27 mouse cellular contexts compared by ENCODE assay signal in the genomic region with DNA sequence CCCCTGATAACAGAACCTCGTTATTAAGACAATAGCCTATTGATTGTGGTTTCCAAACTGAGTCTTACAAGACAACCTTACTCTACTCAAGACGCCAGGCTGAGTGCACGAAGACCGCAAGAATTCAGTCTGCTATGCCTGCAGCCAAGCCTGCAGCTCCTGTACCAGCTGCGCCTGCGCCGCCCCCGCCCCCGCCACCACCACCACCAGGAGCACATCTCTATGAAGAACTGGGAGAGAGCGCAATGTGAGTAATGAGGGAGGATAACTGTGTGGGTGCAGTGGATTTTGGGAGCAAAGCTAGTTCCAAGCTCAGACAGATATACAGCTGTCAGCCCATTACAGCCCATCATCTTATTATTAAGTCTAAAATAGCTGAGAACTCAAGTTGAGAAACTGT.
A peak's percentile ranks its signal among the peaks of the same experiment; 100 is the strongest.
DNase-seq lines count a peak whose midpoint lies in the region; ATAC-seq and TF ChIP-seq lines count a peak whose summit lies in the region.
"Had no signal": no experiment of that assay in that cellular context is flagged by ENCODE, and none has a peak within 500 bp of the region (broad histone marks: within the 10 kb centered on the region; RNA-seq: fewer than 3 reads in every experiment).

No protein-coding gene starts in this region.

- no peak for ATAC-seq in erythroblast, adult 5-6 weeks (replicated peaks; ENCODE audit: low FRiP score, poor library complexity, severe bottlenecking)
- ATAC-seq: forebrain, embryonic 15.5 days; inflammation-experienced regulatory T-cells, adult 6 months; midbrain, embryonic 15.5 days had no signal

- intact Hi-C loops in left cerebral cortex, postnatal 10 days (cut with DNase I) = loop anchor here (10.0 kb wide), 1 partner anchor 1522 kb away; no protein-coding TSS in a partner anchor

- peak overlapping the region; percentile 51 for H3K4me2 ChIP-seq in myocyte (ENCODE audit: low read depth)
- H3K4me2 ChIP-seq: forebrain, embryonic 15.5 days; hindbrain, embryonic 15.5 days; limb, embryonic 12.5 days; liver, embryonic 15.5 days; lung, embryonic 14.5 days; midbrain, embryonic 15.5 days; neural tube, embryonic 12.5 days had no signal

- no peaks in the 10 kb centered on the region for H3K27me3 ChIP-seq in myocyte (ENCODE audit: control insufficient read depth, insufficient read depth, insufficient read length)
- H3K27me3 ChIP-seq: forebrain, embryonic 15.5 days; hindbrain, embryonic 15.5 days; limb, embryonic 12.5 days; liver, embryonic 15.5 days; midbrain, embryonic 15.5 days; neural tube, embryonic 12.5 days had no signal

- H3K4me3 ChIP-seq in myocyte = no peak overlapping the region
- H3K4me3 ChIP-seq: forebrain, embryonic 15.5 days; hindbrain, embryonic 10.5 days; hindbrain, embryonic 15.5 days; limb, embryonic 12.5 days; liver, embryonic 15.5 days; midbrain, embryonic 15.5 days; neural tube, embryonic 12.5 days had no signal

- peak; percentile 5 to 40 for DNase-seq in frontal cortex, adult 2 months (ENCODE audit: extremely low spot score in 1 of 2, low spot score in 1 of 2)
- no peak for DNase-seq in frontal cortex, postnatal 14 days (ENCODE audit: low spot score in 2 of 2)
- peak; percentile 5 to 20 for DNase-seq in left cerebral cortex, adult 9 months (ENCODE audit: low spot score in 2 of 2)
- DNase-seq in left cerebral cortex, postnatal 10 days (ENCODE audit: extremely low spot score in 1 of 2, low spot score in 2 of 2) = no peak
- peak; percentile 79 for DNase-seq in brain, adult 2 months (ENCODE audit: low read depth, low spot score)
- DNase-seq: adrenal gland, postnatal 25 days; cerebellum, adult 2 months; cerebellum, postnatal 14 days; gastrocnemius, postnatal 14 days; heart, postnatal 14 days; kidney, adult 11 months; kidney, postnatal 14 days; lung, postnatal 14 days; right cerebral cortex, postnatal 14 days; thymus, adult 18-20 months; thymus, postnatal 36 days had no signal

- H3ac ChIP-seq in myocyte (ENCODE audit: control insufficient read depth, insufficient read length) = no peak overlapping the region

- no peaks in the 10 kb centered on the region for H3K79me2 ChIP-seq in myocyte (ENCODE audit: control insufficient read depth, insufficient read depth)

- TF ChIP-seq POLR2A in myocyte (IDR thresholded peaks at IDR 0.05; ENCODE audit: insufficient read length, low read depth) = no peak

- no peaks in the 10 kb centered on the region for H3K36me3 ChIP-seq in myocyte (ENCODE audit: control insufficient read depth, insufficient read depth)
- H3K36me3 ChIP-seq: forebrain, embryonic 15.5 days; hindbrain, embryonic 10.5 days; hindbrain, embryonic 15.5 days; limb, embryonic 12.5 days; liver, embryonic 15.5 days; midbrain, embryonic 15.5 days; neural tube, embryonic 12.5 days had no signal

TF ChIP-seq in myocyte, 11 proteins besides CTCF, POLR2A, EP300 and RAD21:
- no peak for TF ChIP-seq MAX (IDR thresholded peaks at IDR 0.05; ENCODE audit: low read depth)
- TF ChIP-seq MYOD1 (IDR thresholded peaks at IDR 0.05; ENCODE audit: control insufficient read depth in 1 of 3, insufficient read length in 2 of 3, low read depth in 2 of 3) = peak in 2 of 3 experiments; percentile 24 to 56

Comparison
In these comparisons a context has a peak if more than half of its experiments do, and no peak if none do; other contexts are left out.
1. DNase-seq: peak in frontal cortex, adult 2 months (2 of 2), left cerebral cortex, adult 9 months (2 of 2) and brain, adult 2 months (single experiment); none in frontal cortex, postnatal 14 days (0 of 2) and left cerebral cortex, postnatal 10 days (0 of 2).